Mouse (Mus musculus) retina, postnatal 1 day (tissue): ENCODE results near the gene Tbc1d4.

Source experiments
- DNase-seq: peaks from one replicate; pipeline ENCODE4 v3.0.0-alpha.2; 2012

Gene Tbc1d4

GRCm38 (mm10) chr14:101527420-101527996, 81.5 kb downstream of the Tbc1d4 start:
- no peak for DNase-seq

DNA sequence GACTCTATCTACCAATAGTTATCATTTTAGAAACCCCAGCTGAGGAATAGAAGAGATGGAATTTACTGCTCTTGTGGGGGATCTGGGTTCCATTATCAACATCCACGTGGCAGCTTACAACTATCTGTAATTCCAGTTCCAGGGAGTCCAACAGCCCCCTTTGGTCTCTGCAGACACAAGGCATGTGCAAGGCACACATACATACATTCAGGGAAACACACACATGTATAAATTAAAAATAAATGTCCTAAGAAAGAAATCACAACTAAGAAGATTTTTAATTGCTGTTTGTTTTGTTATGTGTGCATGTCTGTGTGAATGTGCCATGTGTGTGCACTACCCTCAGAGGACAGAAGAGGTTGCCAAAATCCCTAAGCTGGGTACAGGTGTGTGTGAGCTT, 82.5 kb downstream of the Tbc1d4 start:
- DNase-seq = no peak

DNA sequence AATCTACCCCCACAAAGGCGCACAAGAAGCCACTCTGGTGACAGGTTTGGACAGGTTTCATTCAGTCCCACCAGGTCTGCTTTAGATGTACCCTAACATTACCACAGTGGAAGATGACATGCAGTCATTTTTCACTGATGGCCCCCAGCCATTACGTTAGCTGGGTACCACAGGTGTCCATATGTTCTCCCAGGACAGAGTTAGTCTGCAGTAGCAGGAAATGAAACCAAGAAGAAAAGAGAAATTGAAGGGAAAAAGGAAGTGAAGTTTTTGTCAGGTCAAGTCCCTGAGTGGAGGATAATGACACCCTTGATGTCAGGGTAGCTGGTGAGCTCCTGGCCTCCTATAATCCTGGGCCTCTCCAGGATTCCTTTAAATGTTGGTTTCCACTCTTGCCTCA, 89.0 kb downstream of the Tbc1d4 start:
- no peak for DNase-seq

- no peak for DNase-seq
These were observed 90.7 kb downstream of the Tbc1d4 start for GRCm38 (mm10) chr14:101518259-101518658.

DNA sequence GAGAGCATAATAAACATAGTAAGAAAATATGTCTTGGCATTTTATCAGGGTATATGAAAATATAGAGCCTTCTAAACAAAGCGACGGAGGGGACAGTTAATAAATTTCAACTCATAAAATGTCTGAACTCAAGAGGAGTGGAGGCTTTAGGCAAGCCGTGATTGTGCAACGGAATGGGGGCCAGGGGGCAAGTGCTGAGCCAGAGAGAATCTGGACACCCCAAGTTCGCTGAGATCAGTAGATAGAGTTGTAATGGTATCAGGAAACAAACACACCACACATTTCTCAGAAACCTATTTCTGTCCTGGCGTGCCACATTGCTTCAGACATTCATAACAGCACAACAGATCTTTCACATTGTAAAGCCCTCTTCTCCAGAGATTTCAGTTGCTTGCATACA, 91.2 kb downstream of the Tbc1d4 start:
- DNase-seq = no peak

DNA sequence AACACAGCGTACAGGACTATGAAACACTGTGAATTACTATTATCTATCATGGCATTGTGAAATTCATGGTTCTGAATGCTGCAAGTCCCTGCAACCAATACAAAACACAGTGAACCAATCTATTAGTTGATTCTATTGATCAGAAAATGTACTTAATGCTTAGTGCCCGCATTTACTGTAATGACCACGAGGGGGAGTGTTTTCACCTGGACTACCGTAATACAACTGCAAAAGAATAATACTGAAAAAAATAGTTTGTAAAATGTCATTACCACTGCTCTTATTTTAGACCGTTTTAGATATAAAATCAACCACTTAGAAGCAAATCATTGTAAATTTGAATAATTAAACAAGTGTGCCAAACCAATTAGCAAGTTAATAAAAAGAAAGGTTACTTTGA, 91.7 kb downstream of the Tbc1d4 start:
- DNase-seq = peak; percentile 47

DNA sequence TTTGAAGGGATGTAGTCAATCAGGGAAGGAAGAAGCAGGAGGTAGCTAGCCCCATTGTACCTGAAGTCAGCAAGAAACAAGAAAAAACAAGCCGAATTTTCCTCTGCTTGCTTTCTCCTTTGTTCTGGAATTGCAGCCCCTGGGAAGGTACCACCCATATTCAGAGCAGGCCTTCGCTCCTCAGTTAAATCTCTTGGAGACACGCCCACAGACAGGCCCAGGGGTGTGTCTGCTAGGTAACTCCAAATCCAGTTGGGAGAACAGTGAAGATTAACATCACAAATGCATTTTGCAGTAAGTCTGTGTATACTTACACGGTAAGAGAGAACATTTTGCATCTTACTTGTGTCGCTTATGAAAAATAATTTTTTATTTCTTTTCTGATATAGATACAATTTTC, 92.1 kb downstream of the Tbc1d4 start:
- no peak for DNase-seq

DNA sequence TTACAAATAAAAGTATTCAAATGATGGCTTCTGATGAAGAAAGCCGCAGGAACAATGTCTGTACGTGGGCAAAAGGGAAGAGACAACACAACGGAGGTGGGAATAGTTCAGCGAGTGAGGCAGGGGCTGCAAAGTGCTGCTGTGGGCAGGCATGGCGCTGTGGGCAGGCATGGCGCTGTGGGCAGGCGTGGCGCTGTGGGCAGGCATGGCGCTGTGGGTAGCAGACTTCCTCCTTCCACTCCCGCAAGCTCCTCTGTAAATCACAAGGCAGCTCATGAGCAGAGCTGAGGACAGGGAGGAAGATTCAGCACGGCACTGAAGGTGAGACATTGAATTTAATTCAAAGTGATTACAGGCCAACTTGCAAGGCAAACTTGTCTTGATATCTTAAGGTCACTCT, 93.0 kb downstream of the Tbc1d4 start:
- DNase-seq = no peak

DNA sequence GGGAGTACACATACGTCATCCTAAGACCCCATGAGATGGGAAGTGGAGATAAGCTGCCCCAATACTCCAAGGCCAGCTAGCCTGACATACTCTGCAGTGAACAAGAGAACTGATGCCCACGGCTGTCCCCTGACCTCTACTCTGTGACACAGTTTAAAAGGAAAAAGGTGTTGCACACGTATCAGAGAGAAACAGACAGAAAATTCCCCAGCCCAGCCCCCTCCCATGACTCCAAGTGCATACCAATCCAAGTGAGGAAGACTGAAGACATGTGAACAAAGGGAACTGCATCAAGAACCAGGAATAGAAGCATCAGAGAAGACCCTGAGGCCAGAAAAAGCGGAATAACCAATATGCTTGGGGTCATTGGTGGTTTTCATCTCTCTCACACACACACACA, 93.7 kb downstream of the Tbc1d4 start:
- DNase-seq = no peak

GRCm38 (mm10) chr14:101514557-101514971, 94.4 kb downstream of the Tbc1d4 start:
- DNase-seq = no peak

GRCm38 (mm10) chr14:101513163-101513562, 95.8 kb downstream of the Tbc1d4 start:
- no peak for DNase-seq

GRCm38 (mm10) chr14:101511410-101511809, 97.6 kb downstream of the Tbc1d4 start:
- no peak for DNase-seq

DNA sequence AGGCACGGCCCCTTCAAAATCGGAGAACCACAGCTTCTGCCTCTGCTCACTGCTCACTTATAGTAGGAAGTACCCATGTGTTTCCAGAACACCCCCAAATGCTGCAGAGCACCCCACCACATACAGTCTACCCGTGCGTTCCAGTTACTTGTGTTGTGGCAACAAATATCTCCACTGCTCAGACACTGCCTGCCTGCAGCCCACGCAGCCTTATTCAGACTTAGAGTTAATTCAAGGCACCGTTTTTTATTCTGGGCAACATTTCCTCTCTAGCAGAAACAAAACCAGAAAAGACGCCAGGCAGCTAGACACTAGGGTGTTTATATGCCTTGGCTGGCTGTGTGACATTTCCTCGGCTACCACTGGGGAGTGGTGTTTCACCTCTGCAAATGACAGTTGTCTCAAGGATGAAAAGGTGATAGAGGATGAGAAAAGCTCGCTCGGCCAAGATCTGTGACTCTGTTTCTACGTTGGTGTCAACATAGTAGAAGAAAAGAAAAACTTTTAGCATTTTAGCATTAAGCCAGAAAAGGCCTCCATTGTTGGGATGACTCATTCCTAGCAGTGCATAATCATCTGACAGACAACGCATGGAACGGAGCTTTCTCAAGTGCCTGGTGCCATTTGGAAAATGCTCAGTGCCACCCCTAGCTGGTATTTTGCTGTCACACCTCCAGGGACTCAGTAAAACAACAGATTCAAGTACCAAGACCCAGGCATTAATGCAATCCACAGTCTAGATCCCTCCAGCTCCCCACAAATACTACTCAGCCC, 98.3 kb downstream of the Tbc1d4 start:
- DNase-seq = no peak

GRCm38 (mm10) chr14:101509759-101510158, 99.2 kb downstream of the Tbc1d4 start:
- no peak for DNase-seq

GRCm38 (mm10) chr14:101507956-101508355, 101.0 kb downstream of the Tbc1d4 start:
- DNase-seq = no peak

- DNase-seq = no peak
These were observed 101.8 kb downstream of the Tbc1d4 start for GRCm38 (mm10) chr14:101507146-101507545.

DNA sequence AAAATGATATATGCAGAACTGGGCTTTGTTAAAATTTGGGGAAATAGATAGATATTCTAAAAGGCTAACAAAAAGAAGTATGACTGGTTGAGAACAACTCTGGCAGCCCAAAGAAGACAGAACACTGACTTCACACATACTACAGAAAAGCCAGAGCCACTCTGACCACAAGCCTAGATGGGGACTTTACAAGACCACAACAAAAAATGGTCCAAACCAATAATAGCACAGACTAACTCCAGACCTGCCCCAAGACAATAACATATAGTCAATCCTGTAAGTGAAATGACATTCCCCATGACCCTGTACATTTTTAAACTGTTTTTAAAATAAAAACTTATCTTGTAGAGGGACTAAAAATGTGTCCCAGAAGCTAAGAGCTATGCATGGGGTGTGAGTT, 103.2 kb downstream of the Tbc1d4 start:
- DNase-seq = no peak

- no peak for DNase-seq
These were observed 104.4 kb downstream of the Tbc1d4 start for GRCm38 (mm10) chr14:101504473-101505200.

- no peak for DNase-seq
These were observed 105.6 kb downstream of the Tbc1d4 start for GRCm38 (mm10) chr14:101503168-101503961.

DNA sequence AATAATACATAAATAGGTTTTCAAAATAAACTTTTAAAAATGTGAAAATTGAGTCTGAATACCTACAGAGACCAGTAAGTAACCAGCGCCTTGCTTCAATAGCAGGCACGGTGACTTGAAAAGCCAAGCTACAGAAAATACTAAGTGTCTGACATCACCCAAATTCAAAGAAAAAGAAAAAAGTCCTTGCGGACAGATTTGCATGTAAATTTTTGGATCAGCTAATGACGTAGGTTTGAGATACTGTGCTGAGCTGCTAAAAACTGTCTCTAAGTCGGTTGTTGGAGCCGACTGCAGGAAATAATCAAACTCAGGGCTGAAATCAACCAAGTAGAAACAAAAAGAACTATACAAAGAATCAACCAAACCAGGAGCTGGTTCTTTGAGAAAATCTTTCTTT, 107.1 kb downstream of the Tbc1d4 start:
- no peak for DNase-seq

- DNase-seq = no peak
These were observed 107.5 kb downstream of the Tbc1d4 start for GRCm38 (mm10) chr14:101501452-101501851.

GRCm38 (mm10) chr14:101500826-101501225, 108.2 kb downstream of the Tbc1d4 start:
- DNase-seq = no peak

DNA sequence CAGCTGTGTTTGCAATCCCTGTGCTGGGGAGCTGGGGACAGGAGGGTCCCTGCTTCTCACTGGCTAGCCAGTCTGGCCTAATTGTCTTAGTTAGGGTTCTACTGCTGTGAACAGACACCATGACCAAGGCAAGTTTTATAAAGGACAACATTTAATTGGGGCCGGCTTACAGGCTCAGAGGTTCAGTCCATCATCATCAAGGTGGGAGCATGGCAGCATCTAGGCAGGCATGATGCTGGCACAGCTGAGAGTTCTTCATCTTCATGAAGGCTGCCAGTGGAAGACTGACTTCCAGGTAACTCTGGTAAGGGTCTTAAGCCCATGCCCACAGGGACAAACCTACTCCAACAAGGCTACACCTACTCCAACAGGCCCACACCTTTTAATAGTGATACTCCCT, 109.2 kb downstream of the Tbc1d4 start:
- DNase-seq = no peak
